Mouse (Mus musculus) hindbrain, embryonic 14.5 days (tissue): ENCODE data around the gene Mylk2. TPM values are rescaled to one million over a fixed set of nuclear protein-coding genes. Genes with fewer than 3 reads are reported as not detected.

Experiments
- ATAC-seq: fragments of 200-750 bp; cut with Nextera tagmentation; 2 replicates; pipeline ENCODE4 v1.8.0; 2017; ENCODE audit warnings: moderate number of reproducible peaks, mild to moderate bottlenecking, moderate TSS enrichment, moderate library complexity; ENCODE audit not compliant: low FRiP score
- DNase-seq: peaks from one replicate; pipeline ENCODE4 v3.0.0-alpha.2; 2015; ENCODE audit warnings: low spot score
- H3K27ac ChIP-seq: fragments of 300-500 bp; sonication (generic); 2 replicates; pipeline ENCODE4 v1.5.1; 2014; ENCODE audit warnings: mild to moderate bottlenecking, moderate library complexity
- H3K27me3 ChIP-seq: fragments of 300-500 bp; sonication (generic); 2 replicates; pipeline ENCODE4 v1.6.1; 2014; ENCODE audit warnings: mild to moderate bottlenecking, low read length, mixed read lengths; ENCODE audit not compliant: control insufficient read depth, insufficient read depth
- H3K36me3 ChIP-seq: fragments of 300-500 bp; sonication (generic); replicated peaks from 2 replicates; pipeline ENCODE4 v1.6.1; 2014; ENCODE audit not compliant: control insufficient read depth, insufficient read depth
- H3K4me1 ChIP-seq: fragments of 300-500 bp; sonication (generic); replicated peaks from 2 replicates; pipeline ENCODE4 v1.6.1; 2014; ENCODE audit warnings: antibody characterized with exemption, low read length, mixed read lengths; ENCODE audit not compliant: control insufficient read depth, insufficient read depth
- H3K4me2 ChIP-seq: fragments of 300-500 bp; sonication (generic); replicated peaks from 2 replicates; pipeline ENCODE4 v1.6.1; 2014; ENCODE audit warnings: mild to moderate bottlenecking, moderate library complexity
- H3K4me3 ChIP-seq: fragments of 300-500 bp; sonication (generic); replicated peaks from 2 replicates; pipeline ENCODE4 v1.5.1; 2014; ENCODE audit warnings: mild to moderate bottlenecking, low read length
- H3K9ac ChIP-seq: fragments of 300-500 bp; sonication (generic); 2 replicates; pipeline ENCODE4 v1.6.1; 2014
- H3K9me3 ChIP-seq: fragments of 300-500 bp; sonication (generic); 2 replicates; pipeline ENCODE4 v1.6.1; 2016; ENCODE audit warnings: low read length; ENCODE audit not compliant: control insufficient read depth
- WGBS: fragments of 180-500 bp; shearing (Covaris S2); extraction: QIAGEN DNeasy Blood & Tissue Kit; methylation state at CpG from one replicate; pipeline ENCODE4 v1.1.7; 2014; 5-methylcytosine and 5-hydroxymethylcytosine counted together
- polyA plus RNA-seq: library from polyadenylated mRNA; unstranded; fragments of >200 nt; fragmentation: Nextera tagmentation; extraction: Ambion mirVana; gene quantifications from 2 replicates; pipeline ENCODE4 v1.2.1, GENCODE M21; 2014

Mylk2 gene
- polyA plus RNA-seq, 1 experiment from 2014 or later = not detected

- DNase-seq = no peak
- Histone ChIP-seq H3K4me3 (no peak within 1 kb of the TSS), H3K4me1 (no peaks in the 10 kb centered on the region), H3K9me3 (no peaks in the 10 kb centered on the region), H3K27me3 (no peaks in the 10 kb centered on the region), H3K4me2 (no peak within 1 kb of the TSS), H3K9ac (no peak within 1 kb of the TSS), H3K36me3 (no peaks in the 10 kb centered on the region), H3K27ac (no peak within 1 kb of the TSS)
- no peak for ATAC-seq
- WGBS = 27% methylated on average over 9 of the region's 9 CpGs
Measured at GRCm38 (mm10) chr2:152933048-152933447, 21.9 kb downstream of the Mylk2 start, which contains the start of gene Foxs1. TSS of gene Foxs1 (minus strand) at chr2:152933208.

GRCm38 (mm10) chr2:152933614-152934013 is 22.5 kb downstream of the Mylk2 start:
- Histone ChIP-seq H3K27me3 (no peaks in the 10 kb centered on the region), H3K9ac (no peak overlapping the region), H3K9me3 (no peaks in the 10 kb centered on the region), H3K36me3 (no peaks in the 10 kb centered on the region), H3K4me3 (no peak overlapping the region), H3K4me1 (no peaks in the 10 kb centered on the region), H3K27ac (no peak overlapping the region), H3K4me2 (no peak overlapping the region)
- peak; percentile 55 for DNase-seq
- WGBS = 43% methylated on average over 5 of the region's 5 CpGs
- no peak for ATAC-seq

DNA sequence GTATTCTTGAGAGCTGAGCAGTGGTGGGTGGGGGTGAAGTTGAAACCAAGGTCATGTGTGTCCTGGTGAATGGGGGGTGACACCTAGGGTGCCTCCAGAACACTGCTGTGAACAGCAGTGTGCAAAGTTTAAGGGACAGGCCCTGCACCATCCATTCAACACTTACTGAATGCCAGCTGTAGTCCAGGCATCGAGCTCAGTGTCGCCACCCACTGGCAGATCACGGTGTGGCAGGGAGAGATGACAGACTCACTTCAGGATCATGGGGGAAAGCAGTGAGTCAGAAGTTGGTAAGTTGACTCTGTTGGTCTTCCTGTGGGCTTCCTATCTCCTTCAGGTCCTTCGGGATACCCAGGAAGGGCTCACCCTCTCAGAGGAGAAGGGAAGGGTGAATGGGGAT is 28.7 kb downstream of the Mylk2 start:
- 11% methylated on average over 4 of the region's 4 CpGs for WGBS
- no peak for ATAC-seq
- peaks cover 52% of the 10 kb centered on the region for H3K27me3 ChIP-seq
- H3K36me3 ChIP-seq = no peaks in the 10 kb centered on the region
- H3K9me3 ChIP-seq = no peaks in the 10 kb centered on the region
- peaks cover 12% of the 10 kb centered on the region for H3K4me1 ChIP-seq
- no peak for DNase-seq
- no peak overlapping the region for H3K4me2 ChIP-seq
- no peak overlapping the region for H3K9ac ChIP-seq
- no peak overlapping the region for H3K4me3 ChIP-seq
- H3K27ac ChIP-seq = no peak overlapping the region

DNA sequence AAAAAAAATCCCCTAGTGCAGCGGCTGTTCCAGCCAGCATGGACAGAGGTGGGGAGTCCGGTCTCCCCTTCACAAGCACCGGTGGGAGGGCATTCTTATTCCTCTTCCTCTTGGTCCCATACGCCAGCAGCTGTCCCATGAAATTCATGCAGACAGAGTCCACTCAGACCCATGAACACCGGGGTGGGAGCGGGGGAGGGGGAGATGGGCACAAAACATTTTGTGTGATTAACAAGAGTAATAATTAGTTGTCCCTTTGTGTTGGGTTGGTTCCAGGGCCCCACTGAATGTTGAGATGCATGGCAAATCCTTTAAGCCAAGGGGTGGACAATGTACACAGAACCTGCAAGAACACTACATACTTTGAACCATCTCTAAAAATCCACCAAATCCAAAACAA is 30.0 kb downstream of the Mylk2 start:
- H3K4me2 ChIP-seq = no peak overlapping the region
- H3K4me3 ChIP-seq = no peak overlapping the region
- H3K9ac ChIP-seq = no peak overlapping the region
- DNase-seq = no peak
- no peaks in the 10 kb centered on the region for H3K36me3 ChIP-seq
- H3K27me3 ChIP-seq = peaks cover 65% of the 10 kb centered on the region
- H3K4me1 ChIP-seq = peaks cover 12% of the 10 kb centered on the region
- no peaks in the 10 kb centered on the region for H3K9me3 ChIP-seq
- H3K27ac ChIP-seq = no peak overlapping the region
- WGBS = 74% methylated on average over 6 of the region's 6 CpGs
- ATAC-seq = no peak

DNA sequence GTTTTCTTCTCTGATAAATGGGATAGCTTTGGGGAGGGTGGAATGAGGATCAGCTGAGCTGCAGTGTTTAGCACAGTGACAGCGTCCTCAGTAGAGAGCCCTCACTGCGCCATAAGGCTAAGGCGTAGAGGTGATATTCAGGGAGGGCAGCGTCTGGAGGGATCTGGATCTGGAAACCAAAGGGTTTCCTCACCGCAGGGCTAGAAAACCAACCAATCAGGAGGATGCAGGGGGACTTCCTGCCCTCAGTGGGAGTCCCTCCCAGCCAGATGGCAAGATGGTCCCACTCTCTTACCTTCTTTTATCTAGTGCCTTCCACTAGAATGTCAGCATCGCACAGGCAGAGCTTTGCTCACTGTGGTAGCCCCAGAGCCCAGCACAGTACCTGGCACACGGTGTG is 30.6 kb downstream of the Mylk2 start:
- Histone ChIP-seq H3K4me2 (no peak overlapping the region), H3K27ac (no peak overlapping the region), H3K4me3 (no peak overlapping the region), H3K4me1 (peaks cover 12% of the 10 kb centered on the region), H3K9ac (no peak overlapping the region), H3K27me3 (peaks cover 67% of the 10 kb centered on the region), H3K9me3 (no peaks in the 10 kb centered on the region), H3K36me3 (no peaks in the 10 kb centered on the region)
- ATAC-seq = no peak
- DNase-seq = no peak
- 38% methylated on average over 7 of the region's 7 CpGs for WGBS

- H3K4me2 ChIP-seq = peak overlapping the region; percentile 97
- no peaks in the 10 kb centered on the region for H3K36me3 ChIP-seq
- DNase-seq = no peak
- H3K4me1 ChIP-seq = peaks cover 15% of the 10 kb centered on the region
- under 1% methylated on average over 62 of the region's 65 CpGs for WGBS
- H3K4me3 ChIP-seq = peak overlapping the region; percentile 46
- no peak overlapping the region for H3K27ac ChIP-seq
- H3K27me3 ChIP-seq = peaks cover 67% of the 10 kb centered on the region
- no peaks in the 10 kb centered on the region for H3K9me3 ChIP-seq
- ATAC-seq = peak; percentile 46; the same call in 1 of the 2 replicates
- peak overlapping the region; percentile 57 for H3K9ac ChIP-seq
Measured at GRCm38 (mm10) chr2:152942898-152943515, 31.9 kb downstream of the Mylk2 start.

DNA sequence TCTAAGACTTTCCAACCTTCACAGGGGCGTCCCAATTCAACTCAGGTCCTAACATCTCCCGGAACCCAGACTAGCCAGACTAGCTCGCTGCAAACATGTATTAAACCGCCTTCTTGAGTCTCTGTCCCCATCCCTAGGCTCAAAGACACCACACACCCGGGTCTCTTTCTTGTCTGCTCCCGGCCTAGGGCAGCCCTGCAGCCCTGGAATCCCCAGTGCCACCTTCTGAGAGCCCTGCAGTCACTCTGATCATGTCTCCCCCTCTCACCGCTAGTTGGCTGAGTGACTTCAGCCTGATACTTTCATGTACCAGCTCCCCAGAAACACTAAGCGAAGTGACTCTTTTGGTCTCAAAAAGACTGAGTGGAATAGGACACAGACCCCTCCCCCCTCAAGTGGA is 32.4 kb downstream of the Mylk2 start:
- ATAC-seq (no peak), DNase-seq (no peak)
- H3K4me2 ChIP-seq = peak overlapping the region; percentile 97
- H3K27ac ChIP-seq = no peak overlapping the region
- H3K4me3 ChIP-seq = peak overlapping the region; percentile 46
- H3K9me3 ChIP-seq = no peaks in the 10 kb centered on the region
- peaks cover 15% of the 10 kb centered on the region for H3K4me1 ChIP-seq
- peak overlapping the region; percentile 57 for H3K9ac ChIP-seq
- no peaks in the 10 kb centered on the region for H3K36me3 ChIP-seq
- 11% methylated on average over 8 of the region's 8 CpGs for WGBS
- H3K27me3 ChIP-seq = peaks cover 67% of the 10 kb centered on the region

DNA sequence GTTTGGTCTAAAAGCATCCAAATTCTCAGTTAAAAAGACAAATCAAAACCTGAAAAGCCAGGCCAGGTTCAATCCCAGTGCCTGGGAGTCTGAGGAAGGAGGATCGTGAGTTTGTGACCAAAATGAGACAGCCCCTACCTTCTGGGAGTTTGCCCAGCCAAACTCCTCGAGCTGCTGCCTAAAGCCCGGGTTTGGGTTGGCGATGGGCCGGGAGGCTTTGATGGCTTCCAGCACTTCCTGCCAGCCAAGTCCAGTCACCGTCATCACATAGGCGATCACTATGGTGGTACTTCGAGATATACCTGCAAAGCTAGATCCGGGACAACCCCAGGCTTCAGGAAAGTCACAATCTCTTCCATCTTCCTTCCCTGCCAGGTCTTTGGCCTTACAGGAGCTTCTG is 32.9 kb downstream of the Mylk2 start:
- Histone ChIP-seq H3K9me3 (no peaks in the 10 kb centered on the region), H3K4me1 (peaks cover 15% of the 10 kb centered on the region), H3K27ac (no peak overlapping the region), H3K36me3 (no peaks in the 10 kb centered on the region), H3K4me2 (no peak overlapping the region), H3K9ac (no peak overlapping the region), H3K4me3 (no peak overlapping the region), H3K27me3 (peaks cover 67% of the 10 kb centered on the region)
- WGBS = 59% methylated on average over 9 of the region's 9 CpGs
- no peak for DNase-seq
- ATAC-seq = no peak

DNA sequence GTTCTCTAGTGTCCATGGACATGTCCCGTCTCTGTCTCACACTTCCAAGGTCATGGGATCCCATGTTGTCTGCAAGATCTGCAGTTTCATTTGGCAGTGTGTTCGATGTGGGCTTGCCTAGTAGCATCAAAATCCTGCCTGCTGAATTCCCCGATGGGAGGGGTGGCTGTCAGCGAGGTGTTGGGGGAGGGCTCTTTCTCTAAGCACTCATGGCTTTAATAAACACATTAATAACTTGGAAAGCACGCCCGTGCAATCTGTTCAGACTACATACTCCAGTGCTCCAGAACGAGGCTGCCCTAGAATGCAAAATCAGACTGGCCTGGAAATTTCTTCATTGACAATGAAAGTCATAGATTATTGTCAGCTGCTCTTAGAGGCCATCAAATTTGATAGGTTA is 35.9 kb downstream of the Mylk2 start:
- no peaks in the 10 kb centered on the region for H3K9me3 ChIP-seq
- no peak overlapping the region for H3K9ac ChIP-seq
- peaks cover 48% of the 10 kb centered on the region for H3K27me3 ChIP-seq
- no peak overlapping the region for H3K4me3 ChIP-seq
- DNase-seq (no peak), ATAC-seq (no peak)
- no peaks in the 10 kb centered on the region for H3K36me3 ChIP-seq
- peaks cover 21% of the 10 kb centered on the region for H3K4me1 ChIP-seq
- no peak overlapping the region for H3K4me2 ChIP-seq
- H3K27ac ChIP-seq = no peak overlapping the region
- 36% methylated on average over 7 of the region's 7 CpGs for WGBS
